Mouse (Mus musculus): ENCODE results near the gene Nxph4.

- no peak for TF ChIP-seq CTCF (IDR thresholded peaks at IDR 0.05; ENCODE audit: borderline replicate concordance, insufficient read depth, low read length)
- no peak for TF ChIP-seq POLR2A (IDR thresholded peaks at IDR 0.05; ENCODE audit: low read depth, low read length)
Observed at GRCm38 (mm10) chr10:127513501-127514091, 20.8 kb downstream of the Nxph4 start.
